Mouse (Mus musculus): ENCODE measurements around the gene Gm29797.

GRCm38 (mm10) chr2:181694581-181694980, 37.7 kb downstream of the Gm29797 start:
- no peak for TF ChIP-seq GATA1 (IDR thresholded peaks at IDR 0.05; ENCODE audit: low read length)
- TF ChIP-seq TAL1 (IDR thresholded peaks at IDR 0.05; ENCODE audit: low read length), result no peak
